Mouse (Mus musculus) MEL (cell line): Measurements from ENCODE around the gene Ndufv2. TPM values are rescaled to one million over a fixed set of nuclear protein-coding genes. Genes with fewer than 3 reads are reported as not detected.

Source experiments
- DNase-seq: peaks from one replicate; pipeline ENCODE4 v3.0.0; 2011; ENCODE audit warnings: low read depth, low spot score
- H3K27ac ChIP-seq: 2 replicates; pipeline ENCODE4 v1.5.1; 2012; ENCODE audit warnings: low read depth, mild to moderate bottlenecking, control low read depth, low read length, moderate library complexity; ENCODE audit not compliant: control insufficient read depth
- H3K27me3 ChIP-seq, 2 experiments: fragments of 150-350 bp in 1 of 2; sonication (generic) in 1 of 2; 2 replicates each; pipeline ENCODE4 v1.6.1; 2012; ENCODE audit warnings: low read length in 2 of 2, mild to moderate bottlenecking in 2 of 2, improper control_type of control experiment in 1 of 2, moderate library complexity in 1 of 2; ENCODE audit not compliant: insufficient read depth in 2 of 2, control insufficient read depth in 1 of 2
- H3K36me3 ChIP-seq, 2 experiments: 2 replicates each; pipeline ENCODE4 v1.6.1; 2012 to 2014; ENCODE audit warnings: low read length in 2 of 2, improper control_type of control experiment in 1 of 2, inconsistent platforms in 1 of 2, mild to moderate bottlenecking in 1 of 2; ENCODE audit not compliant: insufficient read depth in 2 of 2, control insufficient read depth in 1 of 2
- H3K4me1 ChIP-seq, 2 experiments: fragments of 150-350 bp in 1 of 2; sonication (generic) in 1 of 2; 2 replicates each; pipeline ENCODE4 v1.6.1; 2012; ENCODE audit warnings: low read length in 2 of 2, improper control_type of control experiment in 1 of 2, mild to moderate bottlenecking in 1 of 2; ENCODE audit not compliant: insufficient read depth in 2 of 2, control insufficient read depth in 1 of 2
- H3K4me3 ChIP-seq, 2 experiments: fragments of 150-350 bp in 1 of 2; sonication (generic) in 1 of 2; 2 replicates each; pipeline ENCODE4 v1.5.1; 2012; ENCODE audit warnings: low read depth in 2 of 2, low read length in 2 of 2, mild to moderate bottlenecking in 2 of 2, moderate library complexity in 2 of 2, control low read depth in 1 of 2, improper control_type of control experiment in 1 of 2; ENCODE audit not compliant: control insufficient read depth in 1 of 2, insufficient read depth in 1 of 2
- H3K79me2 ChIP-seq: 2 replicates; pipeline ENCODE4 v1.6.1; 2012; ENCODE audit warnings: mild to moderate bottlenecking, low read length, moderate library complexity; ENCODE audit not compliant: control insufficient read depth, poor library complexity, insufficient read depth
- H3K9ac ChIP-seq: 2 replicates; pipeline ENCODE4 v1.6.1; 2012; ENCODE audit warnings: low read depth, mild to moderate bottlenecking, control low read depth, low read length, moderate library complexity; ENCODE audit not compliant: control insufficient read depth, poor library complexity, severe bottlenecking
- H3K9me3 ChIP-seq: fragments of 150-350 bp; sonication (generic); replicated peaks from 2 replicates; pipeline ENCODE4 v1.6.1; 2012; ENCODE audit warnings: mild to moderate bottlenecking, low read length, improper control_type of control experiment, moderate library complexity; ENCODE audit not compliant: insufficient read depth
- BHLHE40 ChIP-seq: IDR thresholded peaks from 2 replicates; pipeline ENCODE4 v1.6.1; 2012; ENCODE audit warnings: low read depth, mild to moderate bottlenecking, inconsistent platforms, low read length, improper control_type of control experiment, borderline replicate concordance
- CHD1 ChIP-seq: IDR thresholded peaks from 2 replicates; pipeline ENCODE4 v1.6.1; 2012; ENCODE audit warnings: low read depth, mild to moderate bottlenecking, inconsistent platforms, low read length, improper control_type of control experiment
- CTCF ChIP-seq, 3 experiments: IDR thresholded peaks in 2 of 3; conservative IDR thresholded peaks in 1 of 3; 2 replicates each; pipeline ENCODE4 v1.5.1; 2011 to 2012; ENCODE audit warnings: low read length in 3 of 3, low read depth in 2 of 3, mild to moderate bottlenecking in 2 of 3, improper control_type of control experiment in 1 of 3, inconsistent platforms in 1 of 3, mixed read lengths in 1 of 3, moderate library complexity in 1 of 3; ENCODE audit not compliant: control insufficient read depth in 1 of 3, insufficient read depth in 1 of 3, poor library complexity in 1 of 3, severe bottlenecking in 1 of 3
- E2F4 ChIP-seq: IDR thresholded peaks from 2 replicates; pipeline ENCODE4 v1.6.1; 2011; ENCODE audit warnings: low read depth, low read length, improper control_type of control experiment, borderline replicate concordance
- ELF1 ChIP-seq: IDR thresholded peaks from 2 replicates; pipeline ENCODE4 v1.6.1; 2014; ENCODE audit warnings: low read depth, mild to moderate bottlenecking, inconsistent platforms, low read length, improper control_type of control experiment, moderate library complexity
- EP300 ChIP-seq, 2 experiments: IDR thresholded peaks; 2 replicates each; pipeline ENCODE4 v1.6.1; 2011; ENCODE audit warnings: improper control_type of control experiment in 2 of 2, low read length in 2 of 2, low read depth in 1 of 2, mild to moderate bottlenecking in 1 of 2
- GATA1 ChIP-seq: IDR thresholded peaks from 2 replicates; pipeline ENCODE4 v1.6.1; 2011; ENCODE audit warnings: low read depth, low read length, improper control_type of control experiment
- HCFC1 ChIP-seq: IDR thresholded peaks from 2 replicates; pipeline ENCODE4 v1.6.1; 2012; ENCODE audit warnings: low read depth, mild to moderate bottlenecking, inconsistent platforms, low read length, improper control_type of control experiment, moderate library complexity
- JUND ChIP-seq: IDR thresholded peaks from 2 replicates; pipeline ENCODE4 v1.6.1; 2011; ENCODE audit warnings: low read depth, mild to moderate bottlenecking, improper control_type of control experiment, low read length
- KAT2A ChIP-seq: conservative IDR thresholded peaks from 2 replicates; pipeline ENCODE4 v1.6.1; 2012; ENCODE audit warnings: low read depth, low read length, improper control_type of control experiment, inconsistent platforms
- MAFK ChIP-seq: IDR thresholded peaks from 2 replicates; pipeline ENCODE4 v1.6.1; 2011; ENCODE audit warnings: low read depth, mild to moderate bottlenecking, low read length, improper control_type of control experiment, borderline replicate concordance
- MAX ChIP-seq: IDR thresholded peaks from 2 replicates; pipeline ENCODE4 v1.6.1; 2011; ENCODE audit warnings: low read length, improper control_type of control experiment
- MAZ ChIP-seq: IDR thresholded peaks from 2 replicates; pipeline ENCODE4 v1.6.1; 2012; ENCODE audit warnings: low read depth, mild to moderate bottlenecking, inconsistent platforms, low read length, improper control_type of control experiment
- MEF2A ChIP-seq: IDR thresholded peaks from 2 replicates; pipeline ENCODE4 v1.6.1; 2014; ENCODE audit warnings: low read depth, mild to moderate bottlenecking, inconsistent platforms, low read length, improper control_type of control experiment; ENCODE audit not compliant: poor library complexity, insufficient replicate concordance, severe bottlenecking; ENCODE audit errors: extremely low read depth
- MXI1 ChIP-seq: IDR thresholded peaks from 2 replicates; pipeline ENCODE4 v1.6.1; 2011; ENCODE audit warnings: mild to moderate bottlenecking, low read depth, low read length, improper control_type of control experiment
- MYC ChIP-seq: IDR thresholded peaks from 2 replicates; pipeline ENCODE4 v1.6.1; 2011; ENCODE audit warnings: low read depth, mild to moderate bottlenecking, low read length, improper control_type of control experiment, moderate library complexity
- NRF1 ChIP-seq: IDR thresholded peaks from 2 replicates; pipeline ENCODE4 v1.6.1; 2014; ENCODE audit warnings: low read depth, mild to moderate bottlenecking, inconsistent platforms, low read length, improper control_type of control experiment, moderate library complexity; ENCODE audit not compliant: poor library complexity, insufficient read depth, severe bottlenecking
- POLR2AphosphoS5 ChIP-seq: IDR thresholded peaks from 2 replicates; pipeline ENCODE4 v1.6.1; 2012; ENCODE audit warnings: low read depth, borderline replicate concordance, mild to moderate bottlenecking, inconsistent platforms, low read length, moderate library complexity, mixed read lengths
- RAD21 ChIP-seq: IDR thresholded peaks from 2 replicates; pipeline ENCODE4 v1.6.1; 2011; ENCODE audit warnings: mild to moderate bottlenecking, low read depth, low read length, improper control_type of control experiment
- RCOR1 ChIP-seq: IDR thresholded peaks from 2 replicates; pipeline ENCODE4 v1.6.1; 2012; ENCODE audit warnings: low read depth, mild to moderate bottlenecking, inconsistent platforms, low read length, improper control_type of control experiment
- SIN3A ChIP-seq: IDR thresholded peaks from 2 replicates; pipeline ENCODE4 v1.6.1; 2012; ENCODE audit warnings: low read length, improper control_type of control experiment, inconsistent platforms
- SMC3 ChIP-seq: IDR thresholded peaks from 2 replicates; pipeline ENCODE4 v1.6.1; 2011; ENCODE audit warnings: low read depth, low read length, improper control_type of control experiment
- TAL1 ChIP-seq: IDR thresholded peaks from 2 replicates; pipeline ENCODE4 v1.6.1; 2012; ENCODE audit warnings: mild to moderate bottlenecking, inconsistent platforms, low read length, moderate library complexity, mixed read lengths
- TBP ChIP-seq: IDR thresholded peaks from 2 replicates; pipeline ENCODE4 v1.8.0; 2011; ENCODE audit warnings: low read depth, low read length, improper control_type of control experiment
- TCF12 ChIP-seq: IDR thresholded peaks from 2 replicates; pipeline ENCODE4 v1.6.1; 2014; ENCODE audit warnings: low read depth, mild to moderate bottlenecking, inconsistent platforms, low read length, improper control_type of control experiment, moderate library complexity
- UBTF ChIP-seq: IDR thresholded peaks from 2 replicates; pipeline ENCODE4 v1.6.1; 2012; ENCODE audit warnings: low read depth, mild to moderate bottlenecking, inconsistent platforms, low read length, improper control_type of control experiment, moderate library complexity, borderline replicate concordance; ENCODE audit not compliant: insufficient read depth
- USF1 ChIP-seq: IDR thresholded peaks from 2 replicates; pipeline ENCODE4 v1.6.1; 2014; ENCODE audit warnings: low read depth, mild to moderate bottlenecking, inconsistent platforms, low read length, improper control_type of control experiment, moderate library complexity
- USF2 ChIP-seq, 2 experiments: IDR thresholded peaks; 2 replicates each; pipeline ENCODE4 v1.6.1; 2011 to 2012; ENCODE audit warnings: improper control_type of control experiment in 2 of 2, low read length in 2 of 2, borderline replicate concordance in 1 of 2, inconsistent platforms in 1 of 2, low read depth in 1 of 2, mild to moderate bottlenecking in 1 of 2; ENCODE audit not compliant: insufficient read depth in 1 of 2
- ZC3H11A ChIP-seq: IDR thresholded peaks from 2 replicates; pipeline ENCODE4 v1.6.1; 2012; ENCODE audit warnings: low read depth, mild to moderate bottlenecking, inconsistent platforms, low read length, improper control_type of control experiment
- ZKSCAN1 ChIP-seq: IDR thresholded peaks from 2 replicates; pipeline ENCODE4 v1.6.1; 2012; ENCODE audit warnings: low read depth, mild to moderate bottlenecking, inconsistent platforms, low read length, improper control_type of control experiment, moderate library complexity
- ZNF384 ChIP-seq: IDR thresholded peaks from 2 replicates; pipeline ENCODE4 v1.6.1; 2012; ENCODE audit warnings: low read depth, mild to moderate bottlenecking, inconsistent platforms, low read length, improper control_type of control experiment
- polyA plus RNA-seq, 2 experiments: library from polyadenylated mRNA; stranded (reverse) in 1 of 2; unstranded in 1 of 2; fragments of >175 nt in 1 of 2; fragments of >200 nt in 1 of 2; gene quantifications; 2 replicates each; pipeline versions ENCODE4 v1.2.1 to v1.2.4; 2012; ENCODE audit warnings: low replicate concordance in 2 of 2, low read depth in 1 of 2; ENCODE audit not compliant: insufficient read length in 2 of 2, insufficient read depth in 1 of 2, missing spikeins in 1 of 2
- total RNA-seq: library from RNA; depleted of rRNA; stranded (reverse); fragments of 300-350 nt; gene quantifications from 2 replicates; pipeline ENCODE4 v1.2.3, GENCODE M21; 2012

The Ndufv2 gene
- total and polyA plus RNA-seq, 3 experiments, result 169 to 178 TPM; not detected in 1

DNA sequence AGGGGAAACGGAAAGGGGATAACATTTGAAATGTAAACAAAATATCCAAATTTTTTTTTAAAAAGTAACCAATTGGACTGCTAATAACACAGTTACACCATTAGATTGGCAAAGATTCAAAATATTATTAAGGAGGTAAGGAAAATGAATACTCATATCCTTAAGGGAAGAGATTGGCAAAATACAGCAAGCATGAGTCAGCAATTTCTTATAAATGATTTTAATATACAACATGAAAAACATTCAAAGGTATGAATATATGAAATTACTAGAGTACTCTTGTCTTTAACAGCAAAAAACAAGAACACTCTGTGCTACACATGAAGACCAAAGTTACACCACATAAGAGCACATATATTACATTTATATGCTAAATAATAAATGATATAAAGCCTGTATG is 16.3 kb downstream of the Ndufv2 start:
- Histone ChIP-seq H3K9me3 (no peaks in the 10 kb centered on the region), H3K9ac (no peak overlapping the region), H3K27ac (no peak overlapping the region), H3K36me3 (peaks cover 13 to 42% of the 10 kb centered on the region in 2 experiments), H3K79me2 (no peaks in the 10 kb centered on the region; the same call in 1 of the 2 replicates)
- no peak for DNase-seq
- TF ChIP-seq MAFK (peak; percentile 73; the same call in 1 of the 2 replicates), KAT2A (no peak)
- TF ChIP-seq, all 39 proteins: peak for 1
- Histone ChIP-seq H3K4me3 (no peak overlapping the region), H3K27me3 (no peaks in the 10 kb centered on the region), H3K4me1 (no peaks in the 10 kb centered on the region; a peak in 2 of 4 replicates)

DNA sequence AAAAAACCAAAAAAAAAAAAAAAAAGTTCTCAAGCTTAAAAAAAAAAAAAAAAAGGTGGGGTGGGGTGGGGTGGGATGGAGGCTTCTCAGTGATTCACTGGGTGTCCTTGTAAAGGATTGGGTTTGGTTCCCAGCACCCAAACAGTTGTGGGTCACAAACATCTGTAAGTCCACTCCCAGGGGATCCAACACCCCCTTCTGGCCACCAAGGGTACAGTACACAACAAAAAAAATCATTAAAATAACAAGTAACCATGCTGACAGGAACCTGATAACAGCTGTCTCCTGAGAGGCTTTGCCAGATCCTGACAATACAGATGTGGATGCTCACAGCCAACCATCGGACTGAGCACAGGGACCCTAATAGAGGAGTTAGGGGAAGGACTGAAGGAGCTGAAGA is 16.9 kb downstream of the Ndufv2 start:
- Histone ChIP-seq H3K27ac (no peak overlapping the region), H3K9ac (no peak overlapping the region), H3K4me1 (no peaks in the 10 kb centered on the region; a peak in 2 of 4 replicates)
- TF ChIP-seq MYC (no peak), RCOR1 (no peak), TCF12 (no peak), ZC3H11A (no peak), ELF1 (no peak), MAX (no peak), TBP (no peak), GATA1 (0 out of 2 replicates have a peak, but pooled peaks have one; percentile 22), JUND (no peak), USF2 (IDR thresholded peaks at IDR 0.05; ENCODE audit: borderline replicate concordance in 1 of 2, insufficient read depth in 1 of 2, low read depth in 1 of 2, low read length in 2 of 2) (no peak), POLR2AphosphoS5 (no peak), MAZ (no peak), E2F4 (no peak), KAT2A (no peak), MXI1 (0 out of 2 replicates have a peak, but pooled peaks have one; percentile 25), UBTF (no peak), CTCF (IDR thresholded peaks at IDR 0.05 in 2 of 3, conservative IDR thresholded peaks at IDR 0.05 in 1 of 3; ENCODE audit: control insufficient read depth in 1 of 3, insufficient read depth in 1 of 3, low read depth in 2 of 3, low read length in 3 of 3, poor library complexity in 1 of 3, severe bottlenecking in 1 of 3) (peak in 2 of 3 experiments; percentile 28 to 37; a peak in 4 of 6 replicates), USF1 (no peak), SIN3A (peak; percentile 13; the same call in 1 of the 2 replicates), MEF2A (no peak), NRF1 (no peak), SMC3 (peak; percentile 37), BHLHE40 (no peak), EP300 (IDR thresholded peaks at IDR 0.05; ENCODE audit: low read depth in 1 of 2, low read length in 2 of 2) (no peak), RAD21 (peak; percentile 13), TAL1 (no peak), ZKSCAN1 (no peak), CHD1 (no peak), HCFC1 (no peak), ZNF384 (peak; percentile 74)

More for the DNA sequence above, 16.9 kb downstream of the Ndufv2 start:
- Histone ChIP-seq H3K4me3 (no peak overlapping the region), H3K9me3 (no peaks in the 10 kb centered on the region), H3K79me2 (no peaks in the 10 kb centered on the region; the same call in 1 of the 2 replicates), H3K36me3 (peaks cover 18 to 47% of the 10 kb centered on the region in 2 experiments), H3K27me3 (no peaks in the 10 kb centered on the region)
- DNase-seq, result peak; percentile 60
